Mouse (Mus musculus) ES-E14 (cell line): ENCODE measurements around the gene Atp6v0e2. TPM values are rescaled to one million over a fixed set of nuclear protein-coding genes. Genes with fewer than 3 reads are reported as not detected.
"Not testable (repeated sequence)": the region's sequence is repeated elsewhere in the genome, so short reads cannot be mapped to it uniquely, and the experiment has no call there.

Experiments
- DNase-seq: peaks from one replicate; pipeline ENCODE4 v3.0.0-alpha.2; 2013; ENCODE audit warnings: low read depth, low spot score
- H3K27ac ChIP-seq: 2 replicates; pipeline ENCODE4 v1.5.1; 2012; ENCODE audit warnings: low read depth, mild to moderate bottlenecking, low read length, moderate library complexity, mixed read lengths; ENCODE audit not compliant: poor library complexity, insufficient read depth, severe bottlenecking
- H3K36me3 ChIP-seq: 2 replicates; pipeline ENCODE4 v1.6.1; 2012; ENCODE audit warnings: mild to moderate bottlenecking, low read length, moderate library complexity, mixed read lengths; ENCODE audit not compliant: control insufficient read depth, poor library complexity, insufficient read depth, severe bottlenecking
- H3K4me1 ChIP-seq, 2 experiments: fragments of 150-350 bp in 1 of 2; sonication (generic) in 1 of 2; 2 replicates each; pipeline ENCODE4 v1.6.1; 2012; ENCODE audit warnings: low read length in 2 of 2, mild to moderate bottlenecking in 1 of 2, mixed read lengths in 1 of 2; ENCODE audit not compliant: control insufficient read depth in 2 of 2, insufficient read depth in 2 of 2, poor library complexity in 1 of 2
- H3K4me3 ChIP-seq, 2 experiments: fragments of 150-350 bp in 1 of 2; sonication (generic) in 1 of 2; 2 replicates each; pipeline ENCODE4 v1.5.1; 2012; ENCODE audit warnings: low read length in 2 of 2, low read depth in 1 of 2, mild to moderate bottlenecking in 1 of 2, mixed read lengths in 1 of 2; ENCODE audit not compliant: insufficient read depth in 1 of 2, poor library complexity in 1 of 2, severe bottlenecking in 1 of 2
- H3K9ac ChIP-seq: 2 replicates; pipeline ENCODE4 v1.6.1; 2012; ENCODE audit warnings: low read depth, mild to moderate bottlenecking, low read length, mixed read lengths; ENCODE audit not compliant: poor library complexity, insufficient read depth, severe bottlenecking
- H3K9me3 ChIP-seq: fragments of 150-350 bp; sonication (generic); 2 replicates; pipeline ENCODE4 v1.6.1; 2012; ENCODE audit warnings: low read depth, mild to moderate bottlenecking, low read length; ENCODE audit not compliant: control insufficient read depth, insufficient read depth
- CHD2 ChIP-seq: IDR thresholded peaks from 2 replicates; pipeline ENCODE4 v1.6.1; 2014; ENCODE audit warnings: mild to moderate bottlenecking, low read depth, low read length, inconsistent platforms
- HCFC1 ChIP-seq: IDR thresholded peaks from 2 replicates; pipeline ENCODE4 v1.6.1; 2012; ENCODE audit warnings: low read length, inconsistent platforms, borderline replicate concordance; ENCODE audit not compliant: insufficient read depth
- MAFK ChIP-seq: IDR thresholded peaks from 2 replicates; pipeline ENCODE4 v1.6.1; 2014; ENCODE audit warnings: mild to moderate bottlenecking, low read depth, low read length, inconsistent platforms; ENCODE audit not compliant: insufficient read depth
- ZC3H11A ChIP-seq: IDR thresholded peaks from 2 replicates; pipeline ENCODE4 v1.6.1; 2012; ENCODE audit warnings: low read depth, mild to moderate bottlenecking, inconsistent platforms, low read length, borderline replicate concordance
- ZNF384 ChIP-seq: IDR thresholded peaks from 2 replicates; pipeline ENCODE4 v1.6.1; 2012; ENCODE audit warnings: low read depth, low read length, inconsistent platforms
- in situ Hi-C, 2 experiments: fragments of 600-800 bp; cut with MboI; formaldehyde crosslinking; loops; one replicate each; pipeline ENCODE4 v1.15.1; 2025; ENCODE audit warnings: low sequenced_read_pairs in 2 of 2, inconsistent platforms in 1 of 2; ENCODE audit not compliant: unreplicated experiment in 2 of 2
- total RNA-seq: library from RNA; depleted of rRNA; stranded (reverse); fragments of 300-350 nt; gene quantifications from 2 replicates; pipeline ENCODE4 v1.2.3, GENCODE M21; 2012

The Atp6v0e2 gene
- total RNA-seq, 1 experiment: 15.9 TPM

GRCm38 (mm10) chr6:48508087-48508486 lies 29.3 kb upstream of the Atp6v0e2 start:
- peaks cover 12% of the 10 kb centered on the region; the same call in 1 of the 2 replicates for H3K36me3 ChIP-seq
- no peaks in the 10 kb centered on the region for H3K9me3 ChIP-seq
- DNase-seq: no peak
- in situ Hi-C loops: no loop called here
- H3K4me3 ChIP-seq: no peak overlapping the region
- no peak overlapping the region for H3K27ac ChIP-seq
- TF ChIP-seq ZNF384: no peak
- TF ChIP-seq HCFC1: no peak
- no peak for TF ChIP-seq CHD2
- no peak for TF ChIP-seq MAFK
- TF ChIP-seq ZC3H11A: no peak
- 0 out of 4 replicates have a peak, but pooled peaks cover 0 to 2% of the 10 kb centered on the region in 2 experiments for H3K4me1 ChIP-seq
- H3K9ac ChIP-seq: no peak overlapping the region

GRCm38 (mm10) chr6:48510426-48510825 lies 27.0 kb upstream of the Atp6v0e2 start:
- no peaks in the 10 kb centered on the region for H3K4me1 ChIP-seq
- H3K4me3 ChIP-seq: no peak overlapping the region
- no peak for TF ChIP-seq CHD2
- TF ChIP-seq HCFC1: no peak
- no peak for TF ChIP-seq ZC3H11A
- no peak for TF ChIP-seq MAFK
- TF ChIP-seq ZNF384: no peak
- no peak overlapping the region for H3K9ac ChIP-seq
- H3K27ac ChIP-seq: no peak overlapping the region
- in situ Hi-C loops: no loop called here
- DNase-seq: no peak
- H3K9me3 ChIP-seq: no peaks in the 10 kb centered on the region
- H3K36me3 ChIP-seq: peaks cover 14% of the 10 kb centered on the region

GRCm38 (mm10) chr6:48511861-48512260 lies 25.6 kb upstream of the Atp6v0e2 start:
- no peaks in the 10 kb centered on the region for H3K9me3 ChIP-seq
- TF ChIP-seq CHD2: no peak
- no peak for TF ChIP-seq HCFC1
- no peak for TF ChIP-seq ZNF384
- TF ChIP-seq MAFK: no peak
- TF ChIP-seq ZC3H11A: no peak
- H3K27ac ChIP-seq: no peak overlapping the region
- no peak overlapping the region for H3K9ac ChIP-seq
- H3K4me1 ChIP-seq: no peaks in the 10 kb centered on the region
- in situ Hi-C loops: no loop called here
- H3K4me3 ChIP-seq: no peak overlapping the region
- H3K36me3 ChIP-seq: peaks cover 14% of the 10 kb centered on the region
- no peak for DNase-seq

- H3K4me3 ChIP-seq, H3K9me3 ChIP-seq, H3K27ac ChIP-seq, H3K9ac ChIP-seq, in situ Hi-C loops, DNase-seq, H3K4me1 ChIP-seq, H3K36me3 ChIP-seq: not testable (repeated sequence)
These were observed 12.5 kb upstream of the Atp6v0e2 start for GRCm38 (mm10) chr6:48524882-48525281.

- Histone ChIP-seq H3K9ac (no peak overlapping the region), H3K9me3 (no peaks in the 10 kb centered on the region), H3K4me3 (no peak overlapping the region), H3K36me3 (peaks cover 10% of the 10 kb centered on the region; the same call in 1 of the 2 replicates), H3K4me1 (peaks cover 0 to 2% of the 10 kb centered on the region in 2 experiments; a peak in 1 of 4 replicates), H3K27ac (no peak overlapping the region)
- in situ Hi-C loops: no loop called here
- TF ChIP-seq ZNF384: no peak
- no peak for TF ChIP-seq HCFC1
- TF ChIP-seq ZC3H11A: no peak
- no peak for TF ChIP-seq MAFK
- no peak for TF ChIP-seq CHD2
- no peak for DNase-seq
These were observed 9.5 kb upstream of the Atp6v0e2 start for GRCm38 (mm10) chr6:48527901-48528300.
